Mouse (Mus musculus) left cerebral cortex, postnatal 10 days (tissue): ENCODE results near the gene Bmp6. TPM values are rescaled to one million over a fixed set of nuclear protein-coding genes. Genes with fewer than 3 reads are reported as not detected.

Source experiments
- DNase-seq, 2 experiments: peaks; one replicate each; pipeline ENCODE4 v3.0.0; 2021 to 2022; ENCODE audit warnings: low spot score in 2 of 2, mixed read lengths in 1 of 2; ENCODE audit errors: extremely low spot score in 1 of 2
- intact Hi-C: fragments of 180-260 bp; cut with DNase I; formaldehyde crosslinking; loops from one replicate; pipeline ENCODE4 v1.15.1; 2025
- total RNA-seq, 2 experiments: library from RNA; stranded (reverse); gene quantifications; 2 replicates each; pipeline ENCODE4 v1.2.3; 2021

The Bmp6 gene
- total RNA-seq = 1 to 10 TPM; 7.3 to 9.2 TPM

DNA sequence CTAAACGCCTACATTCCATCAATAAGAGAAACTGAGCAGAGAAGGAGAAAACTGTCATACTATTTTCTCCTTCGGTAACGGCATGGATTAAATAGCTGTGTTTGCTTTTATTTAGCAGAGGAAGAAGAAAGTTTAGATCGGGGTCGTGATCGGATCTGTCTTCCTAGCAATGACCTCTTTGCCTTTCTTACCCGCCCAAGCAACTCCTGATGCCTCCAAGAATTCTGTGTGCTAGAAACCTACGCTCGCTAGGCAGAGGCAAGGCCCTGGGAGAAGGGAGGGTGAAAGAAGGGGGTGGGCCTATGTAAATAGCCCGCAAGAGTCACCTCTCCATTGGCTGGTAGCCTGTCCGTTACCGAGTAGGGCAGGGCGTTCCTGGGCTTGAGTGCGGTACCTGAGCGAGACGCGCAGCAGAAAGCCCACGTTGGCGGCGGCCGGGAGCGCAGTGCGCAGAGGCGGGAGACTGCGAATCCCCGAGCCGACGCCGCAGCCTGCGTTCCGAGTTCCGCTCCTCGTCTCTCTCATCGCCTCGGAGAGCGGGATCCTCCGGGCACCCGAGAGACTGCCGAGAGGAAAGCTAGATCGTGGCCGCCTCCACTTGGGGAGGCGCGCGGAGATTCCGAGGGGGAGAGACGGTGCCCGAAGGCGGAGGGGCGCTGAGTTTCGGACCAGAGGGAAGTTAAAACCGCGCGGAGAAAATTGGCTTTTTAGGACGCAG lies at the start of gene Bmp6:
TSS of gene Bmp6 (plus strand) at position 395 of the 718 bp plus-strand sequence.
- intact Hi-C loops = loop anchor here (5.0 kb wide), 2 partner anchors 162 to 237 kb away; no protein-coding TSS in a partner anchor
- peak; percentile 45 to 81 for DNase-seq

DNA sequence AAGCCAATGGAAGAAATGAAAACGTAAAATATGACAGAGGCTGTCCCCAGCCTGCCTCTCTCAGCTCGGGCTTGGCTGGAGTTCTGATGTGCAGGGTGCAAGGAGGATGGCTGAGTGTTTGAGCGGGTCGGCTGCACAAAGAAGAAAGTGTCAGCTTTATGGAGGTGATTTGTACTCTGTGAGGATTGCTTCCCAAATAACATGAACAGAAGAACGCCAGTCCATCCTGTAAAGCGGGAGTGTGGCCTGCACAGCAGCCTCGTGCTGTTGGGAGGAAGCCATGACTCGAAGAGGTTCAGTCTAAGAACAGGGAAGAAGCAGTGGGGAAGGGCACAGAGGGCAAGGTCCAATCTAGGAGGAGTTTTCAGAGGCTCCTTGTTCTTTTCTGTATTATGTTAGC lies 48.7 kb upstream of the Bmp6 start:
- intact Hi-C loops = no loop called here
- DNase-seq = no peak

DNA sequence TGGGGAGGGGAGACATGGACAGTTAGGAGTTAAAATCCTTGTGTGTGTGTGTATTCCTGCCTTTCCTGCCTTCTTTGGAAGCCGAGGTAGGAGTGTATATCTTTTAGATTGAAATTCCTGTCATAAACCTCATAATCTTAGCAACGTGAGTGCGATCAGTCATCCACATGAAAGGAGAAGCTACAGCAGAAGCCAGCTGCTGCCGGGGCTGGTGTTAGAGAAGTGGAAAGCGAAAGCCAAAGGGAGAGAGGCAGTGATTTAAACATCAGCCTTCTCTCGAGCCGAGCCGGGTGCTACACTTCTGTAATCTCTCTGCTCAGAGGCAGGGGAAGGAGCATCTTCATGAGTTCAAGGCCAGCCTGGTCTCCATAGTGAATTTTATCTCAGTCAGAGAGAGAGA lies 48.3 kb upstream of the Bmp6 start:
- no peak for DNase-seq
- intact Hi-C loops = no loop called here

DNA sequence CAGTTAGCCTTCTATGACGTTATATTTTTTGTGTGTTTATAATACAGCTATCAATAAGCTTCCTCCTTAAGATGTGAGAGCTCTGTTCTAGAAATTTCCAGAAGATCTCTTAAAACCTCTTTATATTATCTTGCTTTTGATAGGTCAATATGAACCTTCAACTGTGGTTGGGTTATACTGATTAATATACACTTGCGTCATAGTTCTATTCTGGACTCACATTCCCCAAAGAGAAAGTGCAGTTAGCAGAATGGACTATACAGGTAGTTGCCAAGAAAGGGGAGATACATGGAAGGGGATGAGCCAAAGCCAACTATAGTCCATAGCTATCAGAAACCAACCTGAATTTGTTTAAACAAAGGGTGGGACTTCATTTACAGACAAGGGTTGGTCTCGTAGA lies 33.8 kb upstream of the Bmp6 start:
- intact Hi-C loops = no loop called here
- DNase-seq = no peak

DNA sequence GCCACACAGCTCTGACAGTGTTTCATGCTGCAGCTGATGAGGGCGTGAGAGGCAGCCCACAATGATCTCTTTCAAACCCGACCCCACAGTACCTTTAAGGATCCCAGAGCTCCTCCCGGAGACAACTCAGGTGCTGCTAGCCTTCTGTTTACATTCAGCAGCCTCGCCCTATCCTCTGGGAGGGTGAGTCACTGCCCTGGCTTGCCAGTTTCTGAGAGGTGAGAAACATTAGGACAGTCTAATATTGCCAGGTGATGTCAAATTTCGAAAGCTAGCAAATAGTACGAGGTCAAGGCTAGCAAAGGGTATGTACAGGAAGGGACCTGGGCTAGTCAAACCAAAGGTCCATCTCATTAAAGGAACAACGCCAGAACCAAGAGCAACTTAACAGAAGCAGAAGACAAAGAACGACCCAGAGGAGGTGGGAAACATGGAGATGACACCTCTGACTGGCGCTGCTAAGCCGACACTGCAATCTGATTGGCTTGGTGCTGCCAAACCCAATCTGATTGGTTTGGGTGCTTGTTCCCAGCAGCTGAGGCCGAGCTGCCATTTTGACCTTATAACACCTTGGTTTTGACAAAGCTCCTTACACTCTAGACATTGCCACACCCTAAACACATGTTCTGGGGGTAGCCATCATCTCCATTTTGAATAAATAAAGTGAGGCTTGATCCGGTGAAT lies 32.4 kb upstream of the Bmp6 start:
- intact Hi-C loops = no loop called here
- DNase-seq = no peak

DNA sequence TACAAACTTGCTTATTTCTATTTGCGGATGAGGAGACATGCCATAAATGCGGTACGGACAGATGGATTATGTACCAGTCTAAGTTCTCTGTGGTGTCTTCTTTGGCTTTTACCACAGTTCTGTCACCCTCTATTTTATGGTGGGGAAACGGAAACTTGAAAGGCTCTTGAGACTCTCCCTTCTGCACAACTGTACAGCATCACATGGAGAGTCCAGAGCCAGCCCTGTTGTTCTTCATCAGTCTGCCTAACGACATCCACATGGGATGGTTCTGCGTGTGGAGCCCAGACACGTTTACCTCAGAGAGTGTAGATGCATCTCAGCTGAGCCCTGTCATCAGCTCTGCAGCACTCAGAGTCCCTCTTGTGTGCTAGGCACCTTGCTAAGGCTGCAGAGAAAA lies 30.3 kb upstream of the Bmp6 start:
- DNase-seq = no peak
- intact Hi-C loops = no loop called here

DNA sequence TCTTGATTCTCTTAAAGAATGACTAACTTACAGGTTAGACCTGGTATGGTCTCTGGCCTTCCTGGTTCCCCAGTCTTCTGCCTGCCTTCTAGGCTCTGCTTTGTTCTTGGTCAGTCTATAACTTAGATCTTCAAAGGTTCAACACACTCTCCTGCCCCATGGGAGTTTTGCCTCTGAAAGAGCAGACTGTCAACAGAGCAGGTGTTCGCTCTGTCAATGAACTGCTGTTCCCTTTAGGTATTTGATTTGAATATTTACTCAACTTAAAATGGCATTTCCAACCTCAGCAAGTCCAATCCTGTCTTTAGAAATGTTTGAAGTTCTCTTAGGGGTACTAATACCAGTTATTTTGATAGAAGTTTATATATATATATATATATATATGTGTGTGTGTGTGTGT lies 26.5 kb upstream of the Bmp6 start:
- DNase-seq = no peak
- intact Hi-C loops = no loop called here

DNA sequence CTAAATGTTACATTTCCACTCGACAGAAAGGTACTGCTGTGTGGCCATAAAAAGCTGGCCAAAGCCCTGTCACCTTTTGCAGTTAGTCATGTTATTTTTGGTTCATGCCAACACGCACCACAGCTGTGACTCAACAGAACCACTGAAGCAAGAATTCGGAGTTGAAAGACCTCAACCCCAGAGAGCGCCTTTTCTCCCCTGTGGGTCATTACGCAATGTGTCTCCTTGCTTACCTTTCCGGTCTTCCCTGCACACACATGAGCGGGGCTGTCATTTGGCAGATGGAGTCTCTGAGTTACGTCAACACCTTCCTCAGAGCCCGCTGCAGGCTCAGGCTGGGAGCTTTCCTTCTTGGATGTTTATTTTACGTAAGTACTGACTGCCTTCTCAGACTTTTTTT lies 24.6 kb upstream of the Bmp6 start:
- DNase-seq = no peak

DNA sequence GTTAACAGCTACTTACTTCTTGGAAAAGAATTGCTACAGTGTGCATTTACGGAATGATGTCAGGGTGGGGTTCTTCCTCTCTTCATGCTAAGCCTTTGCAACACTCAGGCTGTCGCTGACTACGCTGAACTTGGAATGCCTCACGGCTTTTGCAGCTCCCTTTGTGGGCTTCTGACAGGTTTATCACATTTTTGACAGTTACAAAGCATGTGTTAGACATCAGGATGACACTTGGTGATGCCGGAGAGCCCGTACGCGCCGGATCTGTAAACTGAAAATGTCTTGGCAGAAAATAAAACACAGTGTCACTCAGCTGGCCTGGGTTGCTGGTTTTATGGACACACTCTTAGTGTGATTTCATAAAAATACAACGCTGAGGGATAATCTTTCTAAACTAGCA lies 20.5 kb upstream of the Bmp6 start:
- no peak for DNase-seq
- intact Hi-C loops = no loop called here

More for the DNA sequence above, 24.6 kb upstream of the Bmp6 start:
- intact Hi-C loops = no loop called here

DNA sequence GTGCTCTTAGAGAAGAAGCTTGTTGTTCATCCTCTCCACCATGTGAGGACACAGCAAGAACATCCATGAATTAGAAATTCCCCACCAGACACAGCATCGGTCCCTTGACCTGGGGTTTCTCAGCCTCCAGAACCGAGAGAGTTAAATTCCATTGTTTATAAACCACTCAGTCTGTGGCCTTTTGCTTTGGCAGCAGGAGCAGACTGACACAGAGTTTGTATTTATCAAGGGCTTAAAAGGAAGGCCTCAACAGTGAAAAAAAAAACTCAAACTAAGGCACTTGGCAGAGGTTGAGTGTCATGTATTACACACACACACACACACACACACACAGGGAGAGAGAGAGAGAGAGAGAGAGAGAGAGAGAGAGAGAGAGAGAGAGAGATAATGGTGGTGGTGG lies 17.5 kb upstream of the Bmp6 start:
- intact Hi-C loops = no loop called here
- no peak for DNase-seq

DNA sequence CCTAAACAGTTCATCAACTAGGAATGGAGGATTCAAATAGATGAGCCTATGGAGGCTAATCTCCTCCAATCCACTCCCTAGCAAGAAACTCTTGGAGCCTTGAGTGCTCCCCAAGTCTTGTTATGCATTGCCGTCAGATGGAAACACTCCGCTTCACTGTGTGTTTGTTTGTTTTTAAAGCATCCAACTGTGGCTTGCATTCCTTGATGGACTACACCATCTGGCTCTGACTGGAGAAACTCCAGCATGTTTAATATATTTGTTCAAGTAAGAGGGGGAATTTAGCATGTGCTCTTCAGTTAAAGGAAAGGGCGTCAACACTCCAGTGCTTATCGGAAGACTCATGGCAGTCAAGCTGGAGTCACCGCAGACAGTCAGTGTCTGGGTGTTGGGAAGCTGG lies 11.4 kb upstream of the Bmp6 start:
- intact Hi-C loops = no loop called here
- no peak for DNase-seq

DNA sequence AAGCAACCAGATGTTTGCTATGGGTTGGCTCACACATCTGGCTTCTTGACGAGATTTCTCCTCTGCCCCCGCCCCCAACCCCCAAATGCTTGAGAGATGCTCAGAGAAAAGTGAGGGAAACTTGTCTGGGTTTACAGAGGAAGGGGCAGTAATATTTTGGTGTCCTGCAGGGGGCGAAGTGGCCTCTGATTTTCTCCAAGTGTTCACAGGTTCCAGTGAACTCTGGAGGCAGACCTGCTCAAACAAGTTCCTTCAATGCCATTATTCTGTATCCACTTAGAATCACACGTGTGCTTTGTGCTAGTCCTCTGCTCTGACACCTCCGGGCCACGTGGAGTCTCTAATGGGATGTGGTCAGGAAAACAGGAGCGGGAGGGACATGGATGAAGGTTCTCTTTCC lies 2.3 kb upstream of the Bmp6 start:
- DNase-seq = peak in 1 of 2 experiments; percentile 58
- intact Hi-C loops = loop anchor here (5.0 kb wide), 2 partner anchors 165 to 240 kb away; no protein-coding TSS in a partner anchor

DNA sequence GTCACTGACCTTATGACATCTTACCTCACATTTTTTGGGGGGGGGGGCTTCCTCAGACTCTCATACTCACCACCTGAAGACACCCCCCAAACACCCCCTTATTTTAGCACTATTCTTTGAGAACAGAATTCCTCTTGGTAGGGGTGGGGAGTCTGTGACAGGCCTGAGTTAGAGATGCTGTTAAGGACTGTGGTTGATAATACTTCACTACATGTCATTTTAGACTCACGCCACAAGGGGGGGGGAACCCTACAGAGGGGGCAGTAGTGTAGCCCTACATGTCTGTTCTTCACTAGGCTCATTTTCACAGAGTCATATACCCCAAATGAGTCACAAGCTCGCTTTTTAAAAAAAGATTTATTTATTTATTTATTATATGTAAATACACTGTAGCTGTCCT lies 1.7 kb upstream of the Bmp6 start:
- DNase-seq = no peak
- intact Hi-C loops = loop anchor here (5.0 kb wide), 2 partner anchors 164 to 239 kb away; no protein-coding TSS in a partner anchor

DNA sequence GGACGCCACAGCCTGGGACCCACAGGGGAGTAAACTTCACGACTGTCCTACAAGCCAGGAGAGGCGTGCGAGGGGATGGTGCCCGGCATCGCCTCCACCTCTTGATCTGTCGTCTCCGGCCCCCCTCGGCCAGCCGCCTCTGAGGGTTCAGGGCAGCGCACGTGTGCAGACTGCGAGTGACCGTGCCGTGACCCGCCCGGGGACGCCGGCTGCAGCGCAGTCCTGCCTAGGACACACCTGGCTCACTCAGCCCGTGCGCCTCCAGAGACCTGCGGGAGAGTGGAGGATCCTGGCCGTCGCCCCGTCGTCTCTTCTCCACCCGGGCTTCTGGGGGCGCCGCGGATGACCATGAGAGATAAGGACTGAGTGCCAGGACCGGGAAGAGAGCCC lies 519 bp downstream of the Bmp6 start:
- intact Hi-C loops = no loop called here
- DNase-seq = peak in 1 of 2 experiments; percentile 39

DNA sequence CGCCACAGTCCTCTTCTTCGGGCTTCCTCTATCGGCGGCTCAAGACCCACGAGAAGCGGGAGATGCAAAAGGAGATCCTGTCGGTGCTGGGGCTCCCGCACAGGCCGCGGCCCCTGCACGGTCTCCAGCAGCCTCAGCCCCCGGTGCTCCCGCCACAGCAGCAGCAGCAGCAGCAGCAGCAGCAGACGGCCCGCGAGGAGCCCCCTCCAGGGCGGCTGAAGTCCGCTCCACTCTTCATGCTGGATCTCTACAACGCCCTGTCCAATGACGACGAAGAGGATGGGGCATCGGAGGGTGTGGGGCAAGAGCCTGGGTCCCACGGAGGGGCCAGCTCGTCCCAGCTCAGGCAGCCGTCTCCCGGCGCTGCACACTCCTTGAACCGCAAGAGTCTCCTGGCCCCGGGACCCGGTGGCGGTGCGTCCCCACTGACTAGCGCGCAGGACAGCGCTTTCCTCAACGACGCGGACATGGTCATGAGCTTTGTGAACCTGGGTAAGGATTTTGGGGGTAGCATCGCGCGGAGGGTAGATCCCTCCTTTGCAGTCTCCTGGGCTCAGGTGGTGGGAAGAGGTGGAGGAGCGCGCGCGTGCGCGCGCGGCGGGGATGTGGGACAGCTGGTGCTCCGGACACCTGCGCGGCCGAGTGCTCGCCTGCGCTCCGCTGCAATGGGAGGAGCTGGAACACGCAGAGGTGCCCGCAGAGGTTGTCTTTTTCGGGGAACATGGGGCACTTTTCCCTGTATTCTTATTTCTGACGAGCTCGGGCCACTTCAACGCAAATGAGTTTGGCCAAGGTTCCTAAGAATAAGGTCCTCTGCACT lies 1.4 kb downstream of the Bmp6 start:
- intact Hi-C loops = no loop called here
- DNase-seq = peak in 1 of 2 experiments; percentile 30

DNA sequence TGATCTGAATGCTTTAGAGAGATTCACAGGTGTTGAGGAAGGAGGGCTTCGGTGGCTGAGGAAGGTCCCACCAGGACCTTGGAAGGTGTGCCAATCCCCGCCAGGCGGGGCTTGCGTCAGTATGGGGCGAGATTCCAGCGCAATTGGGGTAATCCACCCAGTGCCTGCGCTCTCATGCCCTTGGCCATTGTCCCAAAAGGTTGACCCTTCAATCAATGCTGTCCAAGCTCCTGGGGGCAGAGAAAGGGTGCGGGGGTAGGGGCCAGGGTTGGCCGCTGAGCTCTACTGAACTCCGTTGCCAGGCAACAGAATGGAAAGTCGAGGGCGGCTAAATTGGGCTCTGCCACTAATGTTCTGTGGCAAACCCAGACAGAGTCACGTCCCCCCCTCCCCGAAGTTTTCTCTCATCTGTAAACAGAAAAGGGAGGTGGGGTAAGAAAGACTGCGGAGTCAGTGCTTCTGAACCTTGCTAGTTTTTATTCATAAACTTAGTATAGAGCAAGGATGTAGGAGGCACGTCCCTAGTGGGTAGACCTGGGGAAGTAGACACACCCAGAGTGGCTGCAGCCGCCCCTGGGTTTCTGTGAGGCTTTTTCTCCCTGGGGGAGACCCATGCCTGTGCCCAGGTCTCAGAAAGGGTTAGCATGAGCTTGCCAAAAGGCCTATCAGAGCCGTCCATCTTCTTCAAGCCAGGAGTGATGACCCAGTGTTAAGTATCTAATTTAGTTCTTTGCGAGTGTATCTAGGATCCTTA lies 2.3 kb downstream of the Bmp6 start:
- peak in 1 of 2 experiments; percentile 37 for DNase-seq
- intact Hi-C loops = no loop called here

DNA sequence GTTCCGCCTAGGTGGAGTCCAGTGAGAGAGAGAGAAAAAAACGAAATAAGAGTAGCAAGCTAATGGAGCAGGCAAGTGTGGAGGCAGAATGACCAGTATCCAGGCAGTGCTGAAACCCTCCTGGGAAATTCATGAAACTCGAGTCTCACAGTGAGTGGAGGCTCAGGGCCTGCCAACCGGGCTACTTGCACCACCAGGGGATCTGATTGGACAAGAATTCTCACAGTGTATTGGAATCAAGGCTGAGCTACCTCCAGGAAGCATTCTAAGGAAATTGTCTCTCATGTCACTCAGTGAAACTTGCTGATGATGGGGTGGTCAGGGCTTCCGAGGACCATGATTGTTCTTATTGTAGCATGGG lies 2.8 kb downstream of the Bmp6 start:
- DNase-seq = no peak
- intact Hi-C loops = no loop called here

DNA sequence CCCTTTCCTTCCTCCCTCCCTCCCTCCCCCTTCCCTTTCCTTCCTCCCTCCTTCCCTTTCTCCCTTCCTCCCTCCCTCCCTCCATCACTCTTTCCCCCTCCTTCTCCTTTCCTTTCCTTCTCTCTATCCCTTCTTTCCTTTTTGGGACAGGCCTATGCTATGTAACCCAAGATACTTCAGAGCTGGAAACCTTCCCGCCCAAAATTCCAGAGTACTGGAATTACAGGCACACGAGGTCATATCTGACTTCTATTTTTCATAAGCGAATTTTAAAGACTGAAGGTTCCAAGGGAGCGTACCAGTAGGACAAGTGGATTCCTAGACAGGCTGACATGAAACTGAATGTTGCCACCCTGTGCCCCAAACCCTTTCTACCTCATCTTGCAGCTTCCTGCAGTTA lies 4.1 kb downstream of the Bmp6 start:
- intact Hi-C loops = no loop called here
- DNase-seq = no peak

DNA sequence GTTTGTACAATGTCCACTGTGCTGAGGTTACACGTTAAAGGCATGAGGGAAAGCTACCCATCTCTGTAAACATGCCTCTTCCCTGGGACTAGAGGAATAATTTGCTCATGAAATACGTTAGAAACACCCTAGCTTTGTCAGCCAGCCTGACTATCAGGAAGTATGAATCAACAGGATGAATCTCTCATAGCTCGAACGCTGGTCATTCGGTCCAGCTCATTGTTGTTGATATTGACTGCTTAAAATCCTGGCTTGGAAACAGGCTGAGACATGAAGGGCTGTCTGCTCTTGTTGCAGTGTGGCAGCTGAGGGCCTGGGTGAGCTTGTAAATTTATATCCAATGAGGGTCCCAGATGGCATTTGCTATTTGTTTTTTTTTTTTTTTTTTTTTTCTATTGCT lies 4.9 kb downstream of the Bmp6 start:
- no peak for DNase-seq
- intact Hi-C loops = no loop called here
